Mouse (Mus musculus) heart, embryonic 15.5 days (tissue): ENCODE data around the gene Krt24. TPM values are rescaled to one million over a fixed set of nuclear protein-coding genes. Genes with fewer than 3 reads are reported as not detected.

Experiments
- ATAC-seq: fragments of 200-750 bp; cut with Nextera tagmentation; replicated peaks from 2 replicates; pipeline ENCODE4 v1.8.0; 2017; ENCODE audit warnings: low read depth, moderate TSS enrichment; ENCODE audit not compliant: insufficient number of reproducible peaks, insufficient read depth, low FRiP score
- H3K27ac ChIP-seq: fragments of 300-500 bp; sonication (generic); 2 replicates; pipeline ENCODE4 v1.5.1; 2015; ENCODE audit warnings: mild to moderate bottlenecking, inconsistent platforms
- H3K27me3 ChIP-seq: fragments of 300-500 bp; sonication (generic); 2 replicates; pipeline ENCODE4 v1.6.1; 2015; ENCODE audit warnings: inconsistent platforms
- H3K36me3 ChIP-seq: fragments of 300-500 bp; sonication (generic); 2 replicates; pipeline ENCODE4 v1.6.1; 2015; ENCODE audit warnings: mild to moderate bottlenecking, inconsistent platforms
- H3K4me1 ChIP-seq: fragments of 300-500 bp; sonication (generic); replicated peaks from 2 replicates; pipeline ENCODE4 v1.6.1; 2015; ENCODE audit warnings: inconsistent platforms
- H3K4me2 ChIP-seq: fragments of 300-500 bp; sonication (generic); 2 replicates; pipeline ENCODE4 v1.6.1; 2015; ENCODE audit warnings: inconsistent platforms, mild to moderate bottlenecking, moderate library complexity
- H3K4me3 ChIP-seq: fragments of 300-500 bp; sonication (generic); 2 replicates; pipeline ENCODE4 v1.5.1; 2015; ENCODE audit warnings: mild to moderate bottlenecking, inconsistent platforms
- H3K9ac ChIP-seq: fragments of 300-500 bp; sonication (generic); 2 replicates; pipeline ENCODE4 v1.6.1; 2015; ENCODE audit warnings: mild to moderate bottlenecking, inconsistent platforms
- H3K9me3 ChIP-seq: fragments of 300-500 bp; sonication (generic); replicated peaks from 2 replicates; pipeline ENCODE4 v1.6.1; 2016; ENCODE audit warnings: inconsistent platforms
- WGBS: fragments of 180-500 bp; shearing (Covaris S2); methylation state at CpG from one replicate; pipeline ENCODE4 v1.1.7; 2015; ENCODE audit warnings: mixed read lengths; 5-methylcytosine and 5-hydroxymethylcytosine counted together
- polyA plus RNA-seq: library from polyadenylated mRNA; unstranded; fragments of >200 nt; fragmentation: Nextera tagmentation; extraction: Ambion mirVana; gene quantifications from 2 replicates; pipeline ENCODE4 v1.2.1, GENCODE M21; 2015

Krt24 gene
- polyA plus RNA-seq: not detected in 2 replicates

- Histone ChIP-seq H3K4me2 (no peak within 1 kb of the TSS), H3K27me3 (no peaks in the 10 kb centered on the region), H3K9me3 (no peaks in the 10 kb centered on the region), H3K9ac (no peak within 1 kb of the TSS), H3K27ac (no peak within 1 kb of the TSS), H3K36me3 (no peaks in the 10 kb centered on the region), H3K4me3 (no peak within 1 kb of the TSS), H3K4me1 (no peaks in the 10 kb centered on the region)
- no peak for ATAC-seq
- WGBS: 41% methylated on average over 11 of the region's 11 CpGs
Measured at GRCm38 (mm10) chr11:99284833-99285312, at the start of gene Krt24. Gene Krt24 (minus strand): TSS chr11:99285262.

- Histone ChIP-seq H3K4me1 (no peaks in the 10 kb centered on the region), H3K9ac (no peak overlapping the region), H3K27me3 (no peaks in the 10 kb centered on the region), H3K9me3 (no peaks in the 10 kb centered on the region), H3K36me3 (no peaks in the 10 kb centered on the region), H3K4me3 (no peak overlapping the region), H3K27ac (no peak overlapping the region), H3K4me2 (no peak overlapping the region)
- 64% methylated on average over 13 of the region's 13 CpGs for WGBS
- ATAC-seq: no peak
Measured at GRCm38 (mm10) chr11:99333426-99333825, 48.4 kb upstream of the Krt24 start.

DNA sequence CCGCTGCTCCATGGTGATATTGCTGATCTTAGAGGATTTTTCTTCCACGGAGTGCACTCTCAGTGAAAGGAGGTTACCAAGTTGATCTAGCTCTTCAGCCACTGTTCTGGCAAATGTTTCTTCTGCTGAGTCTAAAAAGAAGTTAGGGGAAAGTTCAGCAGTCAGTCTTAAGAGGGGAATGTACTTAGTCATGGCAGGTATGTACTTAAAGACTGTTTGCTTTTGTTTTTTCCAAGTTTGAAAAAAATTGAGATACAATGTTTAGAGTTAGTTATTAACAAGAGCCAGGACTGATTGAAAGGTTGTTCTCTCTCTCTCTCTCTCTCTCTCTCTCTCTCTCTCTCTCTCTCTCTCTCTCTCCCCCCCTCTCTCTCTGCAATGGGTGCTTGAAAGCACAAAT is 44.6 kb upstream of the Krt24 start:
- no peaks in the 10 kb centered on the region for H3K27me3 ChIP-seq
- H3K9me3 ChIP-seq: no peaks in the 10 kb centered on the region
- WGBS: 59% methylated on average over 2 of the region's 2 CpGs
- no peak overlapping the region for H3K4me2 ChIP-seq
- H3K4me3 ChIP-seq: no peak overlapping the region
- no peak overlapping the region for H3K27ac ChIP-seq
- no peak for ATAC-seq
- no peaks in the 10 kb centered on the region for H3K4me1 ChIP-seq
- no peaks in the 10 kb centered on the region for H3K36me3 ChIP-seq
- H3K9ac ChIP-seq: no peak overlapping the region

DNA sequence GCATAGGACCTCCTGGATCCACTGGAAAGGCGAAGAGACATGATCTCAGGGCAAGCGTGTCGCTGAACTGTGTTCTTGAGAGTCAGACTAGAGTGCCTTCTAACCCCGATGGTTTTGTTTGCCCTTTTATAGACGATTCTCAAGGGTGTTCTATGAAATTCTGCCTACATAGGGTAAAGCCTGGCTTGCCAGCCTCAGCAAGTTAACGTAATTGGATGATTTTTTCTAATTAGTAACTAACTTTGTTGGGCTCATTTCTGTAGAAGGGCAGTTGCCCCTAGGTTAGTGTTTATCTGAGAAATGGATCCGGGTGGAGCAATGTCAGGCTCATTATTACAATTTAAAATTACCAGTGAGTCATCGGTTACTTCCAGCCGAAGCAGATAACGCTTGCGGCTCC is 37.8 kb upstream of the Krt24 start, which contains the start of gene Krt25:
Gene Krt25, minus strand, starts transcription at position 101 of the 400 bp plus-strand sequence.
- Histone ChIP-seq H3K9ac (no peak within 1 kb of the TSS), H3K27ac (no peak within 1 kb of the TSS), H3K9me3 (no peaks in the 10 kb centered on the region), H3K4me1 (0 out of 2 replicates have a peak, but pooled peaks cover 3% of the 10 kb centered on the region), H3K4me2 (no peak within 1 kb of the TSS), H3K36me3 (no peaks in the 10 kb centered on the region), H3K27me3 (no peaks in the 10 kb centered on the region; the same call in 1 of the 2 replicates), H3K4me3 (no peak within 1 kb of the TSS)
- no peak for ATAC-seq
- WGBS: 88% methylated on average over 11 of the region's 11 CpGs

DNA sequence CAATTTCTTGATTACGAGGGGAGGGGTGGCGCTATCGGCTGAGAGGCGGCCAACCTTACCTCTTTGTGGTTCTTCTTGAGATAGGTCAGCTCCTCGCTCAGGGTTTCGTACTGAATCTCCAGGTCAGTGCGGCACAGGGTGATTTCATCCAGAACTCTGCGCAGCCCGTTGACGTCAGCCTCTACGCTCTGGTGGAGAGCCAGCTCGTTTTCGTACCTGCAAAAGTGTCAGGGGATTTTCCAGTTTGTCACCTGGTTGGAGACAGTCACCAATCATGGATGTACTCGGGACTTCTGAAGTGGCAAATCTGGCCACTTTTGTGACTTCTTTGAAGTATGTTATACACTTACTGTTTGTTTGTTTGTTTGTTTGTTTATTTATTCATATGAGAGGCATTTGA is 36.0 kb upstream of the Krt24 start:
- Histone ChIP-seq H3K9ac (no peak overlapping the region), H3K4me2 (no peak overlapping the region), H3K27ac (no peak overlapping the region), H3K36me3 (no peaks in the 10 kb centered on the region), H3K4me3 (no peak overlapping the region), H3K27me3 (no peaks in the 10 kb centered on the region; the same call in 1 of the 2 replicates), H3K4me1 (0 out of 2 replicates have a peak, but pooled peaks cover 3% of the 10 kb centered on the region), H3K9me3 (no peaks in the 10 kb centered on the region)
- WGBS: 76% methylated on average over 14 of the region's 14 CpGs
- no peak for ATAC-seq

DNA sequence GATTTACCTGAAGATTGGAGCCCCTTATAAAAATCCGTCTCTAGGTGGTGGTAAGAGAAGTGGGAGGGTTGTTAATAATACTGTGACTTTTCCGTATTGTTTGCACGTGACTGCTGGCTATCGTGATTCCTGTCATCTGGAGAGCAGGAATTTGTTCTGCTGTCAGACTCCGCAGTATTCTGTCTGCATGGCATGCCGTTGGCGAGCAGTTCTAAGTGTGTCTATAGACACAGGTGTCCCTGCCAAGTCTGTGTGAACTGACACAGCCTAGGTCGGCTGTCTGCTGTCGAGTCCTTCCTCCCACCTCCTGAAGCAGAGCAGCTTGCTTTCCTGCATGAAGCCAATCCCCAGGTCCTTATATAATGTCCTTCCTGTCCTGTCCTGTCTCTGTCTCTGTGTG is 34.1 kb upstream of the Krt24 start:
- no peak overlapping the region for H3K4me3 ChIP-seq
- no peaks in the 10 kb centered on the region for H3K36me3 ChIP-seq
- no peaks in the 10 kb centered on the region; the same call in 1 of the 2 replicates for H3K27me3 ChIP-seq
- H3K27ac ChIP-seq: no peak overlapping the region
- 26% methylated on average over 9 of the region's 9 CpGs for WGBS
- H3K4me1 ChIP-seq: 0 out of 2 replicates have a peak, but pooled peaks cover 3% of the 10 kb centered on the region
- no peaks in the 10 kb centered on the region for H3K9me3 ChIP-seq
- H3K4me2 ChIP-seq: peak overlapping the region; percentile 23
- no peak overlapping the region for H3K9ac ChIP-seq
- ATAC-seq: no peak; the same call in 1 of the 2 replicates

- no peak for ATAC-seq
- Histone ChIP-seq H3K36me3 (no peaks in the 10 kb centered on the region), H3K9ac (no peak overlapping the region), H3K27ac (no peak overlapping the region), H3K4me1 (0 out of 2 replicates have a peak, but pooled peaks cover 3% of the 10 kb centered on the region), H3K4me2 (no peak overlapping the region), H3K4me3 (no peak overlapping the region), H3K27me3 (no peaks in the 10 kb centered on the region; the same call in 1 of the 2 replicates), H3K9me3 (no peaks in the 10 kb centered on the region)
- WGBS: 60% methylated on average over 8 of the region's 8 CpGs
Measured at GRCm38 (mm10) chr11:99316543-99316942, 31.5 kb upstream of the Krt24 start.

DNA sequence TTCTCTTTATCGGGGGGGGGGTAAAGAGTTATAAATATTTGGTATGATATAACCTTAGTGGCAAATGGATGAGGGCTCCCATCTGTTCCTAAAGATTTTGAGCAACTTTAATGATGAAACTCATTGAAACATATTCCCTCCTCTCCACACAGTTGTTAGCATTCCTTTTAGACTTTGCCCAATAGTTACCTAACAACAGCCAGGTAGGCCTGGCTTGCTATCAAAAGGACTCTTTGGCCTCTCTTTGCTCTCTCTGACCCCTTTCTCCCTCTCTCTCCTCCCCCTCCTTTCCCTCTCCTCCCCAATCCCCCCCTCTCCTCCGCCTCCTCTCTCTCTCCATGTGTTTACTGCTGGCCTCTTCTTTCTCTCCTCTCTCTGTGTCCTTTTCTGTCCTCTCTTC is 29.5 kb upstream of the Krt24 start:
- Histone ChIP-seq H3K9ac (no peak overlapping the region), H3K36me3 (no peaks in the 10 kb centered on the region), H3K4me3 (no peak overlapping the region), H3K9me3 (no peaks in the 10 kb centered on the region), H3K4me1 (0 out of 2 replicates have a peak, but pooled peaks cover 3% of the 10 kb centered on the region), H3K27me3 (no peaks in the 10 kb centered on the region), H3K4me2 (no peak overlapping the region), H3K27ac (no peak overlapping the region)
- ATAC-seq: no peak
- WGBS: 83% methylated on average over 2 of the region's 2 CpGs

DNA sequence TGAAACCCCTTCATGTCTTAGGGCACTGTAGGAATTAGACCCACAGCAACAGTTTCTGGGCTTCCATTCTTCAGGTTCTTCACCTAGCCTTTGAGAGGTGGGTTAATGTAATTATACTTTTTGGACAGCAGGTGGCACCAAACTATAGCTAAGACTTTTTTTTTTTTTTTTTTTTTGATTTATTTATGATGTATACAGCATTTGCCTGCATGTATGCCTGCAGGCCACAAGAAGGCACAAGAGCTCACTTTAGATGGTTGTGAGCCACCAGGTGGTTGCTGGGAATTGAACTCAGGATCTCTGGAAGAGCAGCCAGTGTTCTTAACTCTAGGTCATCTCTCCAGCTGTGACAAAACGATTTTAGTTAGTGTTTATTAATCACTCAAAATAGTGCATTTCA is 25.8 kb upstream of the Krt24 start:
- no peaks in the 10 kb centered on the region for H3K9me3 ChIP-seq
- H3K4me2 ChIP-seq: no peak overlapping the region
- no peak overlapping the region for H3K4me3 ChIP-seq
- H3K9ac ChIP-seq: no peak overlapping the region
- H3K36me3 ChIP-seq: no peaks in the 10 kb centered on the region
- H3K4me1 ChIP-seq: no peaks in the 10 kb centered on the region
- no peak for ATAC-seq
- WGBS: 82% methylated on average over 1 of the region's 1 CpGs
- H3K27me3 ChIP-seq: no peaks in the 10 kb centered on the region
- no peak overlapping the region for H3K27ac ChIP-seq

GRCm38 (mm10) chr11:99307579-99307978 is 22.5 kb upstream of the Krt24 start:
- no peak overlapping the region for H3K4me3 ChIP-seq
- no peak overlapping the region for H3K4me2 ChIP-seq
- no peak for ATAC-seq
- H3K27me3 ChIP-seq: no peaks in the 10 kb centered on the region
- H3K36me3 ChIP-seq: no peaks in the 10 kb centered on the region
- no peak overlapping the region for H3K9ac ChIP-seq
- 24% methylated on average over 2 of the region's 2 CpGs for WGBS
- no peak overlapping the region for H3K27ac ChIP-seq
- H3K9me3 ChIP-seq: no peaks in the 10 kb centered on the region
- no peaks in the 10 kb centered on the region for H3K4me1 ChIP-seq

- ATAC-seq: no peak
- Histone ChIP-seq H3K27me3 (peaks cover 8% of the 10 kb centered on the region), H3K36me3 (no peaks in the 10 kb centered on the region), H3K27ac (no peak overlapping the region), H3K9ac (no peak overlapping the region), H3K4me1 (no peaks in the 10 kb centered on the region), H3K9me3 (no peaks in the 10 kb centered on the region), H3K4me2 (no peak overlapping the region), H3K4me3 (no peak overlapping the region)
- WGBS: 35% methylated on average over 5 of the region's 5 CpGs
Measured at GRCm38 (mm10) chr11:99295039-99295438, 10.0 kb upstream of the Krt24 start.

DNA sequence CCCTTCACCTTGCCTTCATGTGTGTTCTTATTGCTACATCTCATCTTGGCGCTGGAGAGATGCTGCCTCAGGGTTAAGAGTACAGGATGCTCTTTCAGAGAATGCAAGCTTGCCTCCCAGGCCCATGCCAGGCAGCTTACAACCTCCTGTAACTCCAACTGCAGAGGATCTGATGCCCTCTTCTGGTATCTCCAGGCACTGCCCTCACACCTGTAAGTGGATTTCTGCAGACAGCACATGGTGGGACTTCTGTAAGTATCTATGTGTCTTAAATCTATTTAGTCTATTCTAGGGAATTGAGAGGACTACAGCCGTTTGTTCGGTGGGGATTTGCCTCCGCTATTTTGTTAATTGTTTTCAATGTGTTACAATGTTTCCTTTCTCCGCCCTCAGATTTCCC is 7.8 kb upstream of the Krt24 start:
- H3K9ac ChIP-seq: no peak overlapping the region
- H3K4me2 ChIP-seq: no peak overlapping the region
- 51% methylated on average over 5 of the region's 5 CpGs for WGBS
- H3K9me3 ChIP-seq: no peaks in the 10 kb centered on the region
- no peak overlapping the region for H3K4me3 ChIP-seq
- H3K27ac ChIP-seq: no peak overlapping the region
- H3K36me3 ChIP-seq: no peaks in the 10 kb centered on the region
- no peak for ATAC-seq
- peaks cover 8% of the 10 kb centered on the region for H3K27me3 ChIP-seq
- H3K4me1 ChIP-seq: no peaks in the 10 kb centered on the region
